Mouse (Mus musculus) splenic B cell, adult 2 months (primary cell): ENCODE data around the gene Brip1.
A peak's percentile ranks its signal among the peaks of the same experiment; 100 is the strongest.
"Not testable (repeated sequence)": the region's sequence is repeated elsewhere in the genome, so short reads cannot be mapped to it uniquely, and the experiment has no call there.

Source experiments
- DNase-seq: peaks from one replicate; pipeline ENCODE4 v3.0.0-alpha.2; 2011; ENCODE audit warnings: low read depth, low spot score
- H3K27me3 ChIP-seq: 2 replicates; pipeline ENCODE4 v1.6.1; 2012; ENCODE audit warnings: mild to moderate bottlenecking, low read length, moderate library complexity, mixed read lengths; ENCODE audit not compliant: control insufficient read depth, poor library complexity, insufficient read depth, severe bottlenecking
- H3K36me3 ChIP-seq: 2 replicates; pipeline ENCODE4 v1.6.1; 2012; ENCODE audit warnings: mild to moderate bottlenecking, low read length, moderate library complexity, mixed read lengths; ENCODE audit not compliant: control insufficient read depth, poor library complexity, insufficient read depth, severe bottlenecking

Brip1 gene

DNA sequence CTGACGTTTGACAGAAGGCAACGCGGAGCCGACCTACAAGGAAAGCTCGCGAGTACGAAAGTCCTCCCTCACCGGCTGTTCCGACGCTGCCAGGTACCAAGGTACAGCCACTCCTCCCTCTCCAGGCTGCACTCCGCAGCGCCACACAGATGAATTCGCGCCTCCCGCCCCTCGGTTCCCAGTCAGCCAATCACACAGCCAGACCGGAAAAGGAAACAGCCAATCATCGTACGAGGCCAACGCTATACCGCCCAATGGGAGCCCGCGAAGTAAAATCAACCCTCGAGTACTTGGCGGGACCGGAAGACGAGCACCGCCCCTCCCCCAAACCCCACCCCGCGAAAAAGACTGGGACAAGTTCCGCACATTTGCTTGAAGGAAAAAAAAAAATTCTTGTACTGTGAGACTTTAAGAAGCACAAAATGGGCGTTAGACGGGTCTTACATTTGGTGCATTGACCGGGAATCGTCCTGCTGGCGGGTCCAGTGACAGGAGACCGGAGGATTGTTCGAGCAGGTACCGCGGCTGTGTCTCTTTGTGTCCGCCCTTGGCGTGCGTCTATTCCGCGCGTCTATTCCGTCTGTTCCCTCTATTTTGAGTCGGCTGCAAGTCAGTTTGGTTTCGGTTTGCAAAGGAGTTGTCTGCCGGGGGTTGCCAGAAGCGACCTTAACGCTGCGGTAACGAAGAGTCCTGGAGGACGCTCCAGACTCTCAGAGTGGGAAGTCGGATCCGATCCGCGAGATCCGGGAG is at the start of gene Brip1:
Gene Brip1 (minus strand): TSS at position 157 of the 750 bp plus-strand sequence.
- no peaks in the 10 kb centered on the region for H3K36me3 ChIP-seq
- H3K27me3 ChIP-seq = no peaks in the 10 kb centered on the region
- peak; percentile 98 for DNase-seq

DNA sequence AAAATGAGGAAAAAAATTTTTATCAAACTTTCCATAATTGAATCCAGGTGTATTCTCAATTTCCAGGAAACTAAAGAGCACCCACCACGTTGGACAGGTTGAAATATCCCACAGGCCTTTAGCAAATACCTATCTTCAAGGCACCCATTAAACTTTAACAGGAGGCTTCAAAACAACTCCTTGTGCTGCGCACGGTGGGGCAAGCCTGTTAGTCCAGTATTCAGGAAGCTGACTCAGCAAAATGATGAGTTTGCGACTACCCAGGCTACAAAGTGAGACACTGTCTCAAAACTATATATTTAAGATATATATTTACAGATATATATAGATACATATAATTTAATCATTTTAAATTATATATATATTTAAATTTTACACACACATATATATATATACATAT is 31.5 kb upstream of the Brip1 start:
- Histone ChIP-seq H3K27me3 (no peaks in the 10 kb centered on the region), H3K36me3 (peaks cover 5% of the 10 kb centered on the region; the same call in 1 of the 2 replicates)
- no peak for DNase-seq

DNA sequence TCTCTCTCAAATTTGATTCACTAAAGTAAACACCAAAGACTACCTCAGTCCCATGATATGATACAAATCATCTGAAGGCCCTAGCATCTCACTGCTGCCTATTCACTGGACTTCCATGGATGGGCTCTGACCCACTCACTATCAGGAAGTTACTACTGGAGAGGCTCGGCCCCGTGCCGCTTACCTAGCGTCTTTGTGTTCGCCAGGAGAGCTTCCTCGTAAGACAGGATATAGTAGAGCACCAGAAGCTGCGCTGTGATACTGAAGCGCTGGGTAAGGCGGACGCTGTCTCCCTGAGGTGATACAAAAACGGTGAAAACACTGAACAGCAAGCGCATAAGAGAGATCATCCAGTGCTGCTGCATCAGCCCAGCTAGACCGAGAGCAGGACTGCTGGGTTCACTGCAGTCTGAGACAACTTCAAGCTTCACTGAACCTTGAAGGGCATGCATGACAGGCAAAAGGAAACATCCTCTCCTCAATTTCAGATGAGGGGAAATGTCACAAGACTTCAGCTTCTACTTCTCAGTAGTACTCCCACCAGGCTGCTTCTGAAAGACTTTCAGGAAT is 30.9 kb upstream of the Brip1 start:
- no peaks in the 10 kb centered on the region for H3K27me3 ChIP-seq
- DNase-seq = peak; percentile 56
- H3K36me3 ChIP-seq = 0 out of 2 replicates have a peak, but pooled peaks cover 2% of the 10 kb centered on the region

DNA sequence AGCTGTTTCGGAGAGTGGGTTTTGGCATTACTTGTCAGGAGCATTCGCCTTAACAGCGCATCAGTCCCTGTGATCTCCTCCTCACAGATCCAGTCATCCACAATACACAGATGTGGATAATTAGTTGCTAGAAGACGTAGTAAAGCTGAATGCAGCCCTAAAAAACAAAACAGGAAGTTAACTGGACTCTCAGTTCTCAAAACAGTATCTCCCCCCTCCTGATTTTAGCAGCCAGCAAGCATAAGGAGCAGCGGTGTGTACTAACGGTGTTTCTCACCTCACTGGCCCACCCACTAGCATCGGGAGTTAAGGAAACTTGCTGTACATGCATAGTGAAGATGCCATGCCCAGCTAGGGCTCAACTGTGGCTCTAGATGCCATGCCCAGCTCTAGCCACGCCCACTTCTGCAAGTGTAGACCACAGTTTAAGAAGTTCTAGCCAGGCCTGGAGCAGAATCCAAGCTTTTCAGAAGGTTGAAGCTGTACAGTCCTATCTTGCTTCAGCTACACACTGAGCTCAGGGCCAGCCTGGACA is 25.7 kb upstream of the Brip1 start:
- Histone ChIP-seq H3K36me3 (peaks cover 5% of the 10 kb centered on the region; the same call in 1 of the 2 replicates), H3K27me3 (no peaks in the 10 kb centered on the region)
- peak; percentile 47 for DNase-seq

DNA sequence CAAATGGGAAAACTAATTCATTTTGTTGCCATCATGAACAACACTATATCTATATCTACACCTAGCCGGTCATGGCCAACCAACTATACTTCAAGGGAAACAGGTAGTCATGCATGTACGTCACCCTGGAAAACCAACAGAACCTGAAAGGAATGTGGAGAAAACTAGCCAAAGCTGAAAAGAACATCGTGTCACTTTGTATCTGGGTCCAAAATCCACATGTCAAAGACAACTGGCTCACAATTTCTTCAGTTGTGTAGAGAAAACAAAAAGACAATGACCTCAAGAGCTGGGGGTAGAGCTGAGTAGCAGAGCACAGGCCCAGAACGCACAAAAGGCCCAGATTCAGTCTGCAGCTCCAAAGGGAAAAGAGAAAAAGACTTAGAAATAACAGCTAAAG is 24.8 kb upstream of the Brip1 start:
- no peaks in the 10 kb centered on the region for H3K27me3 ChIP-seq
- peaks cover 5% of the 10 kb centered on the region; the same call in 1 of the 2 replicates for H3K36me3 ChIP-seq
- DNase-seq = no peak

DNA sequence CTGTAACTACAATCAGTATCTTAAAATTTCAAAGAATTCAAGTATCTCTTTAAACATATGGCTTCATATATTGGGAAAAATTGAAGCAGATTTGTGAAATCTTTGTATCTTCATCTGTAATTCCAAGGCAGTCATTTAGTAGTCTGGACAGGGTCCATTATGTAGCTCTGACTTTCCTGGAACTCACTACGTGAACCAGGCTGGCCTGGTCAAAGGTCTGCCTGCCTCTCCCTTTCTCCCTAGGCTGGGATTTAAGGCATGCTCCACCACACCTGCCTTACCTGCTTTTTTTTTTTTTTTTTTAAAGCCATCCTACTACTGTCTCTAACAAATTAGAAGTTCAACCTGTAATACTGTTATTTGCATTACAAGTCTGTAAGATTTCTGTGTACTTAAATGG is 10.8 kb upstream of the Brip1 start:
- Histone ChIP-seq H3K27me3 (no peaks in the 10 kb centered on the region), H3K36me3 (peaks cover 16% of the 10 kb centered on the region)
- no peak for DNase-seq

DNA sequence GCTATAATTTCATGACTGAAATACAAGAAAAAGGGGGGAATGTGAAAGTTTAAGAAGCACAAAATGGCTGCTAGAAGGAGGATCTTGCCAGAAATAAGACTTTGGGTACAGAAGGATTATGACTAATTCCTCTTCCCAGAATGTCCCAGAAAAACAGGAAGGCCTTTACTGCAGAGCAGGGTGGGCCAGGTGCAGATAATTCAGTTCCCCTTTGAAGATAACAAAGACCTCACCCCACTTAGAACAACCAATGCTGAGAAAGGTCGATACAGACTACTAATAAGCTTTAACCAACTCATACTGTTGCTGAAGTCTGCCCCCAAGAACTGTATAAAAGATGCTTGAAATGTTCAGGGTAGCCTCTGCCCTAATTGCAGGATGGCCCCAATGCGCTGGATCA is 8.1 kb upstream of the Brip1 start:
- no peak for DNase-seq
- H3K27me3 ChIP-seq = no peaks in the 10 kb centered on the region
- peaks cover 17% of the 10 kb centered on the region for H3K36me3 ChIP-seq

DNA sequence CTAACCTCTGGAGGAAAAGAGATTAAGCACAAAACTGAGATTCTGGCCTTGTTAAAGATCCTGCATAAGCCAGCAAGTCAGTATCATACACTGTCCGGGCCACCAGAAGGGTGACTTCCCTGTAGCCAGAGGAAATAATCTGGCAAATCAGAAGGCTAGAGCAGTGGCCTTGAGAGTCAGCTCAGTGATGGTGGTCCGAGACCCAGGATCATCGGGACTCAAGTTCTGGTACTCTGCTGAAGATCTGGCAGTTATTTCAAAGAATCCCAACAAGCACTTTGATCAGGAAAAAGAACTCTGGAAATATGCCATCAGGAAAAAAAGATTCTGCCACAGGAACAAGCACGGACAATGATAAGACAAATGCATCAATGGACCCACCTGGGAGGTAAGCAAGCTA is 4.9 kb upstream of the Brip1 start:
- H3K36me3 ChIP-seq = peaks cover 11% of the 10 kb centered on the region
- no peaks in the 10 kb centered on the region for H3K27me3 ChIP-seq
- no peak for DNase-seq

DNA sequence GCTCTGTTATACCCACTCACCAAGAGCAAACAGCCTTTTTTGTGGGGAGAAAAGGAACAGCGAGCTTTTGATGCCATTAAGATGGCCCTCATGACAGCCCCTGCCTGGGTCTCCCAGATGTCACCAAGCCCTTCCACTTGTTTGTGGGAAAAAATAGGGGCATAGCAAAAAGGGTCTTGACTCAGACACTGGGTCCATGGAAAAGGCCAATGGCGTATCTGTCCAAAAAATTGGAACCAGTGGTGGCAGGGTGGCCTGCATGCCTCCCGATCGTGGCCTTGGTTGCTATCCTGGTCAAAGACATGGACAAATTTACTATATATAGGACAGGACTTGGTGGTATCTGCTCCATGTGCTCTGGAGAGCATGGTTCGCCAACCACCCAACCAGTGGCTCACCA is 4.0 kb upstream of the Brip1 start:
- Histone ChIP-seq H3K27me3 (no peaks in the 10 kb centered on the region), H3K36me3 (peaks cover 11% of the 10 kb centered on the region)
- DNase-seq = no peak

DNA sequence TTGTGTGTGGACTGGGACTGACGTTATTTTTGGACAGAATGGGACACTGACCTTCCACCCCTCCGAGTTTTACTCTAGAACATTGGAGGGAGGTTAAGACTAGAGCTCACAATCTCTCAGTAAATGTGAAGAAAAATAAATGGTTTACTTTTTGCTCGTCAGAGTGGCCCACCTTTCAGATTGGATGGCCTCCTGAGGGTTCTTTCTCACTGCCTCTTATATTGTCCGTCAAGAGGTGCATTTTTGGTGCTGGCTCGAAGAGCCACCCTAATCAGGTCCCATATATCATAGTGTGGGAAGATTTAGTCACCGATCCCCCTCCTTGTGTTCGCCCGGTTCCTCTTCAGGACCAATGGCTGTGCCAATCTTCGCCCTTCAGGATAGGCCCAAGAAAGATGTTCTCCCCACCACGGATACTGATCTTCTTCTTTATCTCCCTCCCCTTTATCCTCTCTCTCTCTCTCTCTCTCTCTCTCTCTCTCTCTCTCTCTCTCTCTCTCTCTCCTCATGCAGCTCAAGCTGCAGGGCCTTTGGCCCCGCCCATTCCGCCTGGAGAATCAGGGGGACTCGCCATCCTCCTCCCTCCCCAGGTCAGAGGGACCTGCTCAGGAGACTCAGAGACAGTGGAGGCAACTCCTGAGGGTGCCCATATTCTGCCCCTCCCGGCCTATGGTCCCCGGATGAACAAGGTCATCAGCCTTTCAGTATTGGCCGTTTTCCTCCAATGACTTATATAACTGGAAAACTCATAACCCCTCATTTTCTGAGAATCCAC is 1.1 kb upstream of the Brip1 start:
- DNase-seq = peak; percentile 5
- Histone ChIP-seq H3K27me3 (no peaks in the 10 kb centered on the region), H3K36me3 (peaks cover 4% of the 10 kb centered on the region; the same call in 1 of the 2 replicates)

DNA sequence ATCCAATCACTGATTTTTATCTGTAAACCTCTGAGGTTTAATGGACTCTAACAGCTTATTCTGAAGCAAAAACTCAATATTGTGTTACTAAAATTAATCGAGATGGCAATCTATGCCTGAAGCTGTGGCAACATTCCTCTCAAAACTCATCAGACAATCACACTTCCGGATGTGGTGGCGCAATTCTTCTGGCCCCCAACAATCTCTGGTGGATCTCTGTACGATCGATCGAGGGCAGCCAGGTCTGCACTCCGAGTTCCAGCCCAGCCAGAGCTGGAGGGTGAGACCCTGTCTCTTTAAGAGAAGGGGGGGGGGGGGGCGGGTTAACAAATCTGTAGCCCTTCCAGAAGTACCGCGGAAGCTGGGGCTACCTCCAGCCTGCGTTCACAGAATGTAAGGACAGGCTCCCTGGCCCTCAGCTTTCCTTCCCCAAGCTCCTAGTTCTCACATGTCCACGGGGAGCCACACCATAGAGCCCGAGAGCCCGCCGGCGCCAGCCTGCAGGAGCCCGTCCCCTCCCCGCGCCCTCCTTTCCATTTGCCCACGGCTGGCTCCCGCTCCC is 452 bp downstream of the Brip1 start:
- no peaks in the 10 kb centered on the region for H3K27me3 ChIP-seq
- no peak for DNase-seq
- H3K36me3 ChIP-seq = no peaks in the 10 kb centered on the region

DNA sequence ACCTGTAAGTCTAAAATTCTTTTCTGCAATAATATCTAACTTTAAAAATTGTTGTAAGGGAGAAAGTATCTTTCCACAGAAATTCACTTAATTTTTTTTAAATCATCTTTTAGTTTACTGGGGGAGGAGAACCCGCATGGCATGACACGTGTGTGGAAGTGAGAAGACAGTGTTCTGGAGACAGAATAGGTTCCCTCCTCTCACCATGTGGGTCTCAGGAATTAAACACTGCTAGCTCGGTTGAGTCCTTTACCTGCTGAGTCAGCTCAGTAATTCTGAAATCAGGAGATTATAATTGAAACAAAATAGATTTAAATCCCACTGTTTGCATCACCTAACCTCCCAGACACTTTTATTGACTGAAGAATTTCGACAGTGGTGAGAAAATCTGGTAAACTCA is 1.3 kb downstream of the Brip1 start:
- H3K27me3 ChIP-seq = no peaks in the 10 kb centered on the region
- DNase-seq = no peak
- H3K36me3 ChIP-seq = no peaks in the 10 kb centered on the region

DNA sequence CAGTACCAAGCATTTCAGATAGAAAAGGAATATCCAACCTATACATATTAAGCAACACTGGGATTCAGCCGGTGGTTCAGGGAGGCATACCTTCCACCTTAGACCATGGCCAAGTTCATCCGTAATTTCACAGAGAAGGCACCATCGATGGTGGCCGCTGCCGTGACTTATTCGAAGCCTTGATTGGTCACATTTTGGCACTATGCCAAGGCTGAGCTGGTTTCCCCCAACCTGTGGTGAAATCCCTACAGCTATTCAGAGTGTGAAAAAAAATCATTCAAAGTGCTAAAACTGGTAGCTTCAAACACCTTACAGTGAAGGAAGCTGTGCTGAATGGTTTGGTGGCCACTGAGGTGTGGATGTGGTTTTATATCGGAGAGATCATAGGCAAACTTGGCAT is 15.8 kb downstream of the Brip1 start:
- not testable (repeated sequence) for DNase-seq, H3K36me3 ChIP-seq, H3K27me3 ChIP-seq

DNA sequence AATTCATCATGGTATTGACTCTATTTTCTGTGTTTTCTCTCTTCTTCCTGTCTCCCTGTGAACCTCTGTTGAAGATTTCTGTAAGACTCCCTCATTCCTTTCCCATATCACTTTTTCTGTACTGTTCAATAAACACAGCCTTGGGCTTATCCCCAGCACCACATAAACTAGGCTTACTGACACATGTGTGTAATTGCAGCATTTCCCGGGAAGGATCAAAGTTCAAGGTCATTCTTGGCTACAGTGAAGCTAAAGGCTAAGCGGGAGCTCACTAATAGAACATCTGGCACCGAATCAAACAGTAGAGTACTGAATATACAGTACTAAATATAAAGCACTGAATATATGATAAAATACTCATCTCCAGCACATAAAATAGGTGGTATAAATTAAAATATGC is 25.2 kb downstream of the Brip1 start:
- no peaks in the 10 kb centered on the region for H3K27me3 ChIP-seq
- H3K36me3 ChIP-seq = no peaks in the 10 kb centered on the region
- DNase-seq = no peak

DNA sequence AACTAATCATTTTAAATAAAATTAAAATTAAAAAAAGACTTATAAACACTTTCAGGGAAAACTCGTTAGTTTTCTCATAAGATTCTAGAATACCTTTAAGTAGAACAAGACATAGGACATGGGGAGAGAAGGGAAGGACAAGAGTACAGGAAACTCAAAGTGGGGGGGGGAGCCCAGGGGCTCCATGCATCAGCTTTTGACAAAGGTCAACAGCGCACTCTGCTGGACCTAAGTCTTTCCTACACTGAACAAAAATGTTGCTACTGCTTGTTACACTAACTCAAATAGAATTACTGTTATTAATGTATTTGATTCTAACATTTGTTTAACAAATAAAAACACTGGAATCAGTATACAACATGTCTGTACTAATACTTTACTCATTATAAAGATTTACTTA is 26.8 kb downstream of the Brip1 start:
- Histone ChIP-seq H3K36me3 (no peaks in the 10 kb centered on the region), H3K27me3 (no peaks in the 10 kb centered on the region)
- peak; percentile 84 for DNase-seq
